ENCODE assay signal across 17 mouse cellular contexts in the genomic region with DNA sequence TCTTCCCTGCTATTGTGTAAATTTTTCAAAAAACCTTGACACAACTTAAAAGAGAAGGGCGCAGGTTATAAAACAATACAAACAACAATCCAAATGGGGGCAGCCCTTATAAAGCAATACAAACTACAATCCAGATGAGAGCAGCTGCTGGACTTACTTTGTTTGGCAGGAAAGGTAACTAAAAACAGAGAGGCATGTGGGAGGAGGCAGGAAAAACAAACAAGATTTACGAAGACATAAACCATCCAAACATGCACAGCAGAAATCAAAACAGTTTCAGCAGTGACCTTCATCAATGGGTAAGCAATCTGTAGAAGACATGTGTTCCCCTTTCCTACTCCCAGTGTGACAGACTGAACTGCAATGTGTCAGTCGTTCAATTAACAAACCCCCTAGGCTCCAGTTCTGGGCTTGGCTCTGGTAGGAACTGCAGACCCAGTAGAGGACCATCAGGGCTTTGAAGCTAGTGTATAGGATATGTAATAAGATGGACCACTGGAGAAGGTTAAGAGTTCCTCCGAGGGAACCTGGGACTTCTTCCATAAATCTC.
"Had no signal": no experiment of that assay in that cellular context is flagged by ENCODE, and none has a peak within 500 bp of the region (broad histone marks: within the 10 kb centered on the region; RNA-seq: fewer than 3 reads in every experiment).

No protein-coding gene starts in this region.

- H3K4me2 ChIP-seq: lung, embryonic 15.5 days; midbrain, embryonic 13.5 days; midbrain, embryonic 15.5 days; neural tube, embryonic 12.5 days; stomach, embryonic 15.5 days had no signal

- H3K4me3 ChIP-seq: lung, embryonic 15.5 days; megakaryocyte, embryonic 14.5 days; midbrain, embryonic 13.5 days; midbrain, embryonic 15.5 days; neural tube, embryonic 12.5 days; stomach, embryonic 15.5 days had no signal

- H3K9me3 ChIP-seq: lung, embryonic 15.5 days; megakaryocyte, embryonic 14.5 days; midbrain, embryonic 13.5 days; midbrain, embryonic 15.5 days; neural tube, embryonic 12.5 days; stomach, embryonic 15.5 days had no signal

- H3K9ac ChIP-seq: liver, postnatal 0 days; lung, embryonic 15.5 days; midbrain, embryonic 13.5 days; midbrain, embryonic 15.5 days; neural tube, embryonic 12.5 days; stomach, embryonic 15.5 days had no signal

- H3K4me1 ChIP-seq: lung, embryonic 15.5 days; megakaryocyte, embryonic 14.5 days; midbrain, embryonic 13.5 days; midbrain, embryonic 15.5 days; neural tube, embryonic 12.5 days; stomach, embryonic 15.5 days had no signal

- ATAC-seq: liver, postnatal 0 days; lung, postnatal 0 days; midbrain, embryonic 13.5 days; midbrain, embryonic 15.5 days had no signal

- DNase-seq: liver, postnatal 0 days; lung, adult 2 months; lung, postnatal 14 days; lung, postnatal 36 days; right cerebral cortex, postnatal 14 days; thymus, adult 2 months; thymus, postnatal 25 days; thymus, postnatal 4 days had no signal

- H3K27ac ChIP-seq: lung, embryonic 15.5 days; macrophage; midbrain, embryonic 13.5 days; midbrain, embryonic 15.5 days; neural tube, embryonic 12.5 days; stomach, embryonic 15.5 days; stomach, postnatal 0 days had no signal

- H3K27me3 ChIP-seq: lung, embryonic 15.5 days; megakaryocyte, embryonic 14.5 days; midbrain, embryonic 13.5 days; midbrain, embryonic 15.5 days; neural tube, embryonic 12.5 days; stomach, embryonic 15.5 days had no signal

- H3K36me3 ChIP-seq: lung, embryonic 15.5 days; midbrain, embryonic 13.5 days; midbrain, embryonic 15.5 days; neural tube, embryonic 12.5 days; stomach, embryonic 15.5 days had no signal
